Mouse (Mus musculus): ENCODE results near the gene Rac1.

GRCm38 (mm10) chr5:143534922-143535321 is 7.1 kb upstream of the Rac1 start:
- TF ChIP-seq POLR2A (IDR thresholded peaks at IDR 0.05; ENCODE audit: borderline replicate concordance, extremely low read depth, insufficient read depth, insufficient read length, poor library complexity, severe bottlenecking) (no peak), CTCF (IDR thresholded peaks at IDR 0.05; ENCODE audit: borderline replicate concordance, extremely low read depth, insufficient read depth, insufficient read length) (no peak)

Measured in brain, embryonic 14.5 days (tissue).